Mouse (Mus musculus) lung, embryonic 15.5 days (tissue): ENCODE results near the gene Tbc1d24. TPM values are rescaled to one million over a fixed set of nuclear protein-coding genes. Genes with fewer than 3 reads are reported as not detected.
A peak's percentile ranks its signal among the peaks of the same experiment; 100 is the strongest.

Experiments
- ATAC-seq: fragments of 200-750 bp; cut with Nextera tagmentation; 2 replicates; pipeline ENCODE4 v1.8.0; 2017; ENCODE audit warnings: moderate number of reproducible peaks, borderline replicate concordance; ENCODE audit not compliant: low FRiP score, low TSS enrichment; ENCODE audit errors: extremely low read depth
- H3K27ac ChIP-seq: fragments of 300-500 bp; sonication (generic); 2 replicates; pipeline ENCODE4 v1.5.1; 2015; ENCODE audit warnings: moderate library complexity, mild to moderate bottlenecking, inconsistent platforms
- H3K27me3 ChIP-seq: fragments of 300-500 bp; sonication (generic); 2 replicates; pipeline ENCODE4 v1.6.1; 2015; ENCODE audit warnings: inconsistent platforms
- H3K36me3 ChIP-seq: fragments of 300-500 bp; sonication (generic); 2 replicates; pipeline ENCODE4 v1.6.1; 2015; ENCODE audit warnings: inconsistent platforms
- H3K4me1 ChIP-seq: fragments of 300-500 bp; sonication (generic); 2 replicates; pipeline ENCODE4 v1.6.1; 2015; ENCODE audit warnings: inconsistent platforms
- H3K4me2 ChIP-seq: fragments of 300-500 bp; sonication (generic); 2 replicates; pipeline ENCODE4 v1.6.1; 2015; ENCODE audit warnings: inconsistent platforms, mild to moderate bottlenecking, moderate library complexity
- H3K4me3 ChIP-seq: fragments of 300-500 bp; sonication (generic); 2 replicates; pipeline ENCODE4 v1.5.1; 2015; ENCODE audit warnings: mild to moderate bottlenecking, inconsistent platforms
- H3K9ac ChIP-seq: fragments of 300-500 bp; sonication (generic); 2 replicates; pipeline ENCODE4 v1.6.1; 2015; ENCODE audit warnings: inconsistent platforms
- H3K9me3 ChIP-seq: fragments of 300-500 bp; sonication (generic); 2 replicates; pipeline ENCODE4 v1.6.1; 2016; ENCODE audit warnings: inconsistent platforms
- WGBS: fragments of 180-500 bp; shearing (Covaris S2); methylation state at CpG from one replicate; pipeline ENCODE4 v1.1.7; 2015; 5-methylcytosine and 5-hydroxymethylcytosine counted together
- polyA plus RNA-seq: library from polyadenylated mRNA; unstranded; fragments of >200 nt; fragmentation: Nextera tagmentation; extraction: Ambion mirVana; gene quantifications from 2 replicates; pipeline ENCODE4 v1.2.1, GENCODE M21; 2015

Gene Tbc1d24
- polyA plus RNA-seq = 4.7 and 5.4 TPM in 2 replicates

DNA sequence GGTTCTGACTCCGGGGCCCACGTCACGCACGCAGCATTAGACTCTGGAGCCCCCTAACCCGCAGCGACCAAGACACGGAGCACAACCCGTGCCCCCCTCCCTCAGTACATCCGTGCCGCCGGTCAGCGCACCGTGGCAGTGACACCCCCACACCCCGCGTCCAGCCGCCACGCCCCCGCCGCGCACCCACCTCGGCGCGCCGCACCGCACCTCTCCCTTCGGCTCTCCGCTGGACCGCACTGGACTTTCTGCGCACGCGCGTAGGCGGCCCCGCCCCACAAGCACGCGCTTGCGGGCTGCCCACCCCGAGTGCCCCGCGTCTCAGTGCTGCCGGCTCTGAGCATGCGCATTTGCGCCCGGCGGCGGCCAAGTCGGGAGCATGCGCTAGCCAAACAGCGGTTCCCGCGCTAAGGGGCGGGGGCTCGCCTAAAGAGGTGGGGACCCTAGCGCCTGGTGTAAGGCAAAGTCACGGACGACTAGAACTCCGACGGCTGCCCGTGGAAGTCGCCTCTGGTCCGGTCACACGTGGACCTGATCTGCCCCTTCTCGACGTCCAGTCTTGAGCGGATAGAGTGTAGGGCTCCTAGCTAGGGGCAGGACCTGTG lies at the start of gene Tbc1d24:
Gene Tbc1d24 (minus strand): TSS at position 279 of the 605 bp plus-strand sequence.
- under 1% methylated on average over 65 of the region's 65 CpGs for WGBS
- Histone ChIP-seq H3K4me3 (peak within 1 kb of the TSS; percentile 75), H3K9ac (peak within 1 kb of the TSS; percentile 76), H3K27ac (peak within 1 kb of the TSS; percentile 59), H3K36me3 (no peaks in the 10 kb centered on the region), H3K4me2 (peak within 1 kb of the TSS; percentile 98), H3K9me3 (no peaks in the 10 kb centered on the region), H3K4me1 (peaks cover 61% of the 10 kb centered on the region), H3K27me3 (peaks cover 22% of the 10 kb centered on the region)
- peak; percentile 60 for ATAC-seq

DNA sequence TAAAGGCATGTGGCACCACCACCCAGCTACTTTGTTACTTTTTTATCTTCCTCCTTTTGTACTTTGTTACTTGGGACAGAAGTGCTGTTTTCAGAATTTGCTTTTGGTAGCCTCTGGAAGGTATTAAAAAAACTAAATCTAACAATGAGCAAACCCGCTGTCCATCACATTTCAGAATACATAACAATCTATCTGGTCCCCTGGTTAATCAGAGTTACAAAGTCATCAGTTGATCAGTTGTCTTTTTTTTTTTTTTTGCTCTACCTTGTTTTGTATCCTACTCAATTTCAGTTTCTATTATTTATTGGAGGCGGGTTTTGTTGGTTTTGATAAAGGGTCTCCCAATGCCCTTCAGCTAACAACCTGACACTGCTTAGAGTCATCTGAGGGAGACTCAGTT lies 47.0 kb upstream of the Tbc1d24 start:
- Histone ChIP-seq H3K4me3 (peak overlapping the region; percentile 83; the same call in 1 of the 2 replicates), H3K27ac (peak overlapping the region; percentile 85; the same call in 1 of the 2 replicates), H3K9me3 (no peaks in the 10 kb centered on the region), H3K9ac (no peak overlapping the region), H3K36me3 (peaks cover 18% of the 10 kb centered on the region), H3K4me1 (peaks cover 15% of the 10 kb centered on the region), H3K27me3 (no peaks in the 10 kb centered on the region), H3K4me2 (peak overlapping the region; percentile 78; the same call in 1 of the 2 replicates)
- ATAC-seq = no peak
- WGBS = 97% methylated on average over 2 of the region's 2 CpGs

DNA sequence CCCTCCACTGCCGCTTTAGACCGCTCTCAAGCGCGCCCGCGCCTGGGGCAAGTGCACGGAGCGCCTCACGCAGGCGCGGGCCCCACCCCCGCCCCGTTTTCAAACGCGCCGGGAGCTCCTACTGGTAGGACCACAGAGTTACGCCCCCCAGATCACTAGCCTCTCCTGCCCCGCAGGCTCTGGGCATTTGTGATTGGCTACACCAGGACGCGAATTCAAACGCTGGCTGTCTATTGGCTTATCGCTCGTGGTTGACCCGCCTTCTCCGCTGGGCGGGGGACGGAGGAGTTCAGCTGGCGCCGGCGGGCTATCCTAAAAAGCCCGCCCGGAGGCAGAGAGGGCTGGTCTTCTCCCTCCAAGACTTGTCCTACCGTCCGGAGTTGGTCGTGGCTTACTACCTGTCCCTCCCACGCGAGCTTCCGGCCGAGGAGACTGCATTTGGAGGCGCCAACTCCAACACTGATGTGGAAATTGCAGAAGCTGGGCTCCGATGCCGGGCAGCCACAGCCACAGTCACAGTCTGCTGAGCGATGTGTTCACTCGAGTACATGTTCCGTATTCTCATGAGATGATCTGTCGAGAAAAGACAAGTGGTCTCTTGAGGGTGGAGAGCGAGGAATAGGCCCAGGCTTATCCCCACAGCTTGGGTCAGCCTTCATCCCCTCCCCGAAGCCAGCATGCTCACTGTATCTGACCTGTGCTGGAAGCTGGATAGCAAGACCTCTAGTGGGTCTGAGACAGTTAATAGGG lies 46.1 kb upstream of the Tbc1d24 start, which contains the start of gene Ccnf:
Gene Ccnf (minus strand): TSS at position 165 of the 750 bp plus-strand sequence.
- peak; percentile 100 for ATAC-seq
- peak within 1 kb of the TSS; percentile 78 for H3K4me2 ChIP-seq
- peaks cover 23% of the 10 kb centered on the region for H3K36me3 ChIP-seq
- H3K27ac ChIP-seq = peak within 1 kb of the TSS; percentile 85
- H3K9ac ChIP-seq = peak within 1 kb of the TSS; percentile 84
- H3K27me3 ChIP-seq = no peaks in the 10 kb centered on the region
- peaks cover 15% of the 10 kb centered on the region for H3K4me1 ChIP-seq
- no peaks in the 10 kb centered on the region for H3K9me3 ChIP-seq
- WGBS = under 1% methylated on average over 48 of the region's 48 CpGs
- H3K4me3 ChIP-seq = peak within 1 kb of the TSS; percentile 83

DNA sequence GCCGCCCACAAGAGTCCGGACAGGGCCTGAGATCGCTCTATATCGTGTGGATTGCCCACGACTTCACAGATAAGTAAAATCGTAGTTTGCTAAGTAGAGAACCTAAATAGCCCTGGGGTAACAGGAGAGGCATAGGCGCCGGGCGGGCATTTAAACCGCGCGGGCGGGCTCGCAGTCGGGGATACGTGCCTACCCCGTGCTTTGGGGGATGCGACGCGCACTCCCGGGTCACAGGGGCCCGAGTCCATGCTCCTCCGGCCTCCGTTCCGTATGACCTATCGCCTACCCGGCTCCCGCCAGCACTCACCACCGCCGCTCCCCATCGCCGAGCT lies 45.6 kb upstream of the Tbc1d24 start:
- peaks cover 15% of the 10 kb centered on the region for H3K4me1 ChIP-seq
- no peaks in the 10 kb centered on the region for H3K9me3 ChIP-seq
- 0% methylated on average over 31 of the region's 32 CpGs for WGBS
- H3K27ac ChIP-seq = peak overlapping the region; percentile 77
- H3K4me2 ChIP-seq = peak overlapping the region; percentile 61
- H3K9ac ChIP-seq = peak overlapping the region; percentile 84
- peak overlapping the region; percentile 83 for H3K4me3 ChIP-seq
- H3K27me3 ChIP-seq = no peaks in the 10 kb centered on the region
- H3K36me3 ChIP-seq = peaks cover 27% of the 10 kb centered on the region
- ATAC-seq = no peak

DNA sequence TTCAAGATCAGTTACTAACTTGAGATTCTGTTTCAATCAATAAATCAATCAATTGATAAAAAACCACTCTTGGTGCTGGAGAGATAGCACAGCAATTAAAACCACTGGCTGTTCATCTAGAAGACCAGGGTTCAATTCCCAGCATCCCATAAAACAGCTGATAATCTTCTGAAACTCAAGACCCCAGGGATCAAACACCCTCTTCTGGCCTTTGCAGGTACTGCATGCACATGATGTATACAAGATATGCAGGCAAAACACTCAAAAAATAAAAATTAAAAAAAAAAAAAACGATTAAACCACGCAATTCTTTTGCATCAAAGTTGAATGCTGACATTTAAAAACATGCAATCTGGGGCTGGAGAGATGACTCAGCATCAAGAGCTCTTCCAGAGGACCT lies 43.3 kb upstream of the Tbc1d24 start:
- peaks cover 15% of the 10 kb centered on the region for H3K4me1 ChIP-seq

DNA sequence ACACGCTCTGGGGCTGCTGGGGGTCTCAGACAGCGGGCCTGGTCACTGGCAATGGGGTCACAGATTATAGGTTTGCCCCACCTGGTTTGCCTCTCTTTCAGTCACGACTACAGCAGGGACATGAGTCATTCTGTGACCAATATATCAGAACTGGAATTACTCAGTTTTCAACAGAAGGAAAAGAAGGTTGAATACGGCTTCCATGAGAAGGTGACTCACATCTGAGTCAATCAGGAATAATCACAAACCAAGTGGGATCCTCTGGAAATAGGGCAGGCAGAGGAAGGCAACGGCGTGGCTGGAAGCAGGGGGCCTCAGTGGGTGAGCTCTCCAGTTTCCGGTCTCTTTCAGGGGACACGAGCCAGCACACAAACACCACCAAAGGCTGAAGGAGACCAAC lies 38.7 kb upstream of the Tbc1d24 start:
- Histone ChIP-seq H3K36me3 (peaks cover 88% of the 10 kb centered on the region), H3K4me2 (no peak overlapping the region)

More for the DNA sequence above, 43.3 kb upstream of the Tbc1d24 start:
- Histone ChIP-seq H3K9ac (no peak overlapping the region), H3K27me3 (no peaks in the 10 kb centered on the region), H3K27ac (no peak overlapping the region), H3K9me3 (no peaks in the 10 kb centered on the region), H3K36me3 (peaks cover 45% of the 10 kb centered on the region), H3K4me2 (no peak overlapping the region), H3K4me3 (no peak overlapping the region)
- ATAC-seq = no peak
- 95% methylated on average over 2 of the region's 2 CpGs for WGBS

DNA sequence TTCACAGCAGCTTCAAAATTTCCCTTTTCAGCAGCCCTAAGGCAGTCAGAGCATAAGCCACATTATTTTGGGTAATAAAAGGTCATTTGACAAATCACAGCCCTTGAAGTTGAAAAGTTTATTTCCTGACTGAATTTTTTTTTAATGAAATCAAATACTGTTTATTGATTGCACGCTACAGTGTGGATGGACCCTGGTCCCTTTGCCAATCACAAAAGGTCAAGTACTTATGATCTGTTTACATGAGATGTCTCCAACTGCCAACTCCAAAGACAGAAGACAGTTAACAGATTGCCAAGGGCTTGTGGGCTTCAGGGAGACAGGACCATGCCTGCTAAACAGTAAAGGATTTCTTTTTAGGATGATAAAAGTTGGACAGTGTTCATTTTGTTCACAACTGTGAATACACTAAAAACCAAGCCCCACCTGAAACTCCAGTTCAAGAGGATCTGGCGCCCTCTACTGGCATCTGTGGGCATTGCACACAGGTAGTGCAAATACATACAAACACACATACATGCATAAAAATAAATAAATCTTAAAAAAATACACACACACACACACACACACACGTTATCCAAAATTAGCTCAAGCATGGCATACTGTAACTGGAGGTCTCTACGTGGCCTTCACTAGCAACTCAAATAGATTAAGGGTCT lies 38.1 kb upstream of the Tbc1d24 start:
- Histone ChIP-seq H3K9me3 (no peaks in the 10 kb centered on the region), H3K27ac (no peak overlapping the region), H3K27me3 (no peaks in the 10 kb centered on the region), H3K4me3 (no peak overlapping the region), H3K4me1 (no peaks in the 10 kb centered on the region), H3K9ac (no peak overlapping the region), H3K36me3 (peaks cover 88% of the 10 kb centered on the region), H3K4me2 (no peak overlapping the region)
- 81% methylated on average over 4 of the region's 4 CpGs for WGBS
- ATAC-seq = no peak

More for the DNA sequence above, 38.7 kb upstream of the Tbc1d24 start:
- no peak for ATAC-seq
- Histone ChIP-seq H3K27me3 (no peaks in the 10 kb centered on the region), H3K4me1 (no peaks in the 10 kb centered on the region), H3K27ac (no peak overlapping the region), H3K9ac (no peak overlapping the region), H3K9me3 (no peaks in the 10 kb centered on the region), H3K4me3 (no peak overlapping the region)
- WGBS = 98% methylated on average over 8 of the region's 8 CpGs

DNA sequence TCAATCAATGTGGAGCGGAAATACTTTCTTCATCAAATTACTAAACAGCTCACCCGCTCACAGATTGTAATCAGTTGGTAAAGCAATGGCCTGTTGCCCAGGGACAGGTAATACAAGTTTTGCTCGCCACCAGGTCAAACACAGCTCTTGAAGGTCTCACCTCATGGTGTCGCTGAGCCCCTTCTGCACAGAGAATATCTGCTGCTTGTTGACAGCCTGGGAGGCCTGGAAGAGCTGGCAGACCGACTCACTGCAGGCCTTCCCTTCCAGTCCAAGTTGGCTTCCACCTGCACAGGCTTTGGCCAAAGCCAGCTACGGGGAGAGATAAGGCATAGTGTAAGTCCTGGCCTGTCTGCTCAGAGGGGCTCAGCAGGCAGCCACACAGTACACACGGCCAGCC lies 31.6 kb upstream of the Tbc1d24 start:
- 88% methylated on average over 7 of the region's 7 CpGs for WGBS
- Histone ChIP-seq H3K9me3 (no peaks in the 10 kb centered on the region), H3K4me1 (no peaks in the 10 kb centered on the region), H3K27me3 (no peaks in the 10 kb centered on the region), H3K9ac (no peak overlapping the region), H3K27ac (no peak overlapping the region), H3K4me3 (no peak overlapping the region), H3K4me2 (no peak overlapping the region), H3K36me3 (peaks cover 100% of the 10 kb centered on the region)
- ATAC-seq = no peak

DNA sequence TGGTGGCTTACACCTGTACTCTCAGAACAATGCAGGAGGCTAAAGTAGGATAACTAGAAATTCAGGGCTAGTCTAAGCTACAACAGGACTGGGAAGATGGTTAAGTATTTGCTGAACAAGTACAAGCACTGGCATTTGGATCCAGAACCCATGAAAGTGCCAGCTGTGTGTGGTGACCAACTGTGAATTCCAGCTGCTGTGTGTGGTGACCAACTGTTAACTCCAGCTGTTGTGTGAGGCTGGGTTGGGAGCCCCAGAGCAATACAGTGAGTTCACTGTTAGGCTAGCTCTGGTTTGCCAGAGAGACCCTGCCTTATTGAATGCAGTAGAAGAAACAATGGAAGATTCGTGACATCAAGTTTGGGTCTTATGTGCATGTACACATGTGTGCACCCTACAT lies 31.1 kb upstream of the Tbc1d24 start:
- ATAC-seq = no peak
- H3K9me3 ChIP-seq = no peaks in the 10 kb centered on the region
- no peak overlapping the region for H3K4me2 ChIP-seq
- H3K36me3 ChIP-seq = peaks cover 99% of the 10 kb centered on the region
- H3K4me3 ChIP-seq = no peak overlapping the region
- H3K4me1 ChIP-seq = no peaks in the 10 kb centered on the region
- no peak overlapping the region for H3K27ac ChIP-seq
- H3K27me3 ChIP-seq = no peaks in the 10 kb centered on the region
- no peak overlapping the region for H3K9ac ChIP-seq
- WGBS = 96% methylated on average over 1 of the region's 1 CpGs

DNA sequence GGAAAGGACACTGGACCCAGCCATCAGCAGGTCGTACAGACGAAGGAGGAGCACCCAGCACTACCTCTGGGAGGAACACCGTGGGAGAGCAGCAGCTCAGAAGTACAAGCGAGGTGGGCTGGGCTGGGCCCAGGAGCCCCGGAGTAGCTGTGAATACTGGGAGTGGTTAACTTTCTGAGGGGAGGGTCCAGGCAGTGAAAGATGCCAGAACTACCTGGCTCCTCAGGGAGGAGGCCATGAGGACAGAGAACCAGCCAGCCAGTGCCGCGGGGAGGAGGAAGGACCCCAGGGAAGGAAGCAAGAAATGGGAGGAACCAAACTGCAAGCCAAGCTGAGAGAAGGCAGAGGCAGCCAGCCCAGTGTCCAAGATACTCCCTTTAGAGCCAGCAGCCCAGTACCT lies 22.6 kb upstream of the Tbc1d24 start:
- H3K36me3 ChIP-seq = peaks cover 93% of the 10 kb centered on the region
- no peaks in the 10 kb centered on the region for H3K9me3 ChIP-seq
- 85% methylated on average over 7 of the region's 7 CpGs for WGBS
- H3K4me1 ChIP-seq = no peaks in the 10 kb centered on the region
- H3K27ac ChIP-seq = no peak overlapping the region
- H3K4me2 ChIP-seq = no peak overlapping the region
- no peak for ATAC-seq
- H3K9ac ChIP-seq = no peak overlapping the region
- no peak overlapping the region for H3K4me3 ChIP-seq
- H3K27me3 ChIP-seq = no peaks in the 10 kb centered on the region

DNA sequence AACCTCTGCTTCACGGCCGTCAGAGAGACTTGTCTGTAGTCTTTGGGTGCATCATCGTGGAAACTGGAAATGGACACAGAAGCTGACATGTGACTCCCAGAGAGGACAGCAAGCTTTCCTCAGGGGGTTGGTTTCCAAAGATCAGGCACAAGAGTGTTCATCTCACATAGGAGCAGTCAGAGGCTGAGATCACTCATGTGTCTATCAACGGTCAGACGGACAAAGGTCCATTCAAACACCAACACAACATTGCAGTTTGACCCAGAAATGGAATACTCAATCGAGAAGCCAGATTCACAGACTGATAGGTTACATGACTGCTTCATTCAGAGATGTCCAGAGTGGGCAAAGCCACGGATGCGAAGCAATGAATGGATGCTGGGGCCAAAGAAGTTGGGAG lies 21.4 kb upstream of the Tbc1d24 start:
- Histone ChIP-seq H3K4me3 (no peak overlapping the region), H3K4me2 (no peak overlapping the region), H3K9me3 (no peaks in the 10 kb centered on the region), H3K9ac (no peak overlapping the region), H3K36me3 (peaks cover 86% of the 10 kb centered on the region), H3K27me3 (no peaks in the 10 kb centered on the region), H3K27ac (no peak overlapping the region), H3K4me1 (no peaks in the 10 kb centered on the region)
- no peak for ATAC-seq
- 91% methylated on average over 8 of the region's 8 CpGs for WGBS

DNA sequence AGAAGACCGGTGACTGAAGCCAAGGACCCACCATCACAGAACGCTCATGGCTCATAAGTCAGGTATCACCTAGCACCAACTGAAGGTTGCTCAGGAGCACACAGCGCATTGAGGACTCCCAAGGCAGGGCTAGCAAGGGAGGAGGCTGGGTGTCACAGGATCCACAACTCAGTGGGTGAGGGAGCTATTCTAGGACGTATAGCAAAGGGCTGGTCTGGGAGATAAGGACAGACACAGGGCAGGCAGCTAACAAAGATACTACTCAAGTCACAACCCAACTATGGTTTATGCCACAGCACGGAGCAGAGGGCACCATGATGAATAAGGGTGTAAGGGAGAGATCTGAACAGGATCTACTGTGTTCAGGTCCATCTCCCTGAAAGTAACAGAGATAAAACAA lies 20.5 kb upstream of the Tbc1d24 start:
- 93% methylated on average over 5 of the region's 5 CpGs for WGBS
- Histone ChIP-seq H3K9me3 (no peaks in the 10 kb centered on the region), H3K4me2 (no peak overlapping the region), H3K4me3 (no peak overlapping the region), H3K27me3 (no peaks in the 10 kb centered on the region), H3K36me3 (peaks cover 78% of the 10 kb centered on the region), H3K9ac (no peak overlapping the region), H3K4me1 (0 out of 2 replicates have a peak, but pooled peaks cover 3% of the 10 kb centered on the region), H3K27ac (no peak overlapping the region)
- ATAC-seq = no peak; the same call in 1 of the 2 replicates
